Mouse (Mus musculus) intestine, postnatal 0 days (tissue): ENCODE measurements around the gene Isg20l2. TPM values are rescaled to one million over a fixed set of nuclear protein-coding genes. Genes with fewer than 3 reads are reported as not detected.

Experiments used
- ATAC-seq: fragments of 200-750 bp; cut with Nextera tagmentation; 2 replicates; pipeline ENCODE4 v1.8.0; 2017; ENCODE audit warnings: mild to moderate bottlenecking, moderate TSS enrichment, moderate library complexity
- H3K27ac ChIP-seq: fragments of 300-500 bp; sonication (generic); 2 replicates; pipeline ENCODE4 v1.5.1; 2014; ENCODE audit warnings: mild to moderate bottlenecking, low read depth, low read length, moderate library complexity
- H3K27me3 ChIP-seq: fragments of 300-500 bp; sonication (generic); replicated peaks from 2 replicates; pipeline ENCODE4 v1.6.1; 2014; ENCODE audit warnings: low read length, mixed read lengths; ENCODE audit not compliant: control insufficient read depth, insufficient read depth
- H3K36me3 ChIP-seq: fragments of 300-500 bp; sonication (generic); 2 replicates; pipeline ENCODE4 v1.6.1; 2014; ENCODE audit warnings: mild to moderate bottlenecking, moderate library complexity; ENCODE audit not compliant: control insufficient read depth, insufficient read depth
- H3K4me1 ChIP-seq: fragments of 300-500 bp; sonication (generic); replicated peaks from 2 replicates; pipeline ENCODE4 v1.6.1; 2014; ENCODE audit warnings: antibody characterized with exemption, low read length, mixed read lengths; ENCODE audit not compliant: control insufficient read depth, insufficient read depth
- H3K4me2 ChIP-seq: fragments of 300-500 bp; sonication (generic); replicated peaks from 2 replicates; pipeline ENCODE4 v1.6.1; 2014; ENCODE audit warnings: low read depth, mild to moderate bottlenecking, moderate library complexity
- H3K4me3 ChIP-seq: fragments of 300-500 bp; sonication (generic); 2 replicates; pipeline ENCODE4 v1.5.1; 2014; ENCODE audit warnings: low read depth, low read length
- H3K9ac ChIP-seq: fragments of 300-500 bp; sonication (generic); 2 replicates; pipeline ENCODE4 v1.6.1; 2014; ENCODE audit warnings: mild to moderate bottlenecking, low read depth, low read length
- H3K9me3 ChIP-seq: fragments of 300-500 bp; sonication (generic); 2 replicates; pipeline ENCODE4 v1.6.1; 2016; ENCODE audit warnings: mixed run types; ENCODE audit not compliant: control insufficient read depth
- CTCF ChIP-seq: sonication (generic); IDR thresholded peaks from 2 replicates; pipeline ENCODE4 v1.5.1; 2016; ENCODE audit warnings: low read depth, mild to moderate bottlenecking, control low read depth, antibody characterized with exemption, moderate library complexity
- WGBS: fragments of 180-500 bp; shearing (Covaris S2); extraction: QIAGEN DNeasy Blood & Tissue Kit; methylation state at CpG from one replicate; pipeline ENCODE4 v1.1.7; 2014; 5-methylcytosine and 5-hydroxymethylcytosine counted together
- polyA plus RNA-seq: library from polyadenylated mRNA; unstranded; fragments of >200 nt; fragmentation: Nextera tagmentation; extraction: Ambion mirVana; gene quantifications from 2 replicates; pipeline ENCODE4 v1.2.1, GENCODE M21; 2015

Gene Isg20l2
- polyA plus RNA-seq, 1 experiment from 2014 or later = 13.9 TPM

GRCm38 (mm10) chr3:87982836-87983601 lies 52.9 kb downstream of the Isg20l2 start:
- Histone ChIP-seq H3K4me2 (peak overlapping the region; percentile 49), H3K9ac (peak overlapping the region; percentile 24; the same call in 1 of the 2 replicates), H3K9me3 (no peaks in the 10 kb centered on the region), H3K36me3 (peaks cover 3% of the 10 kb centered on the region; the same call in 1 of the 2 replicates), H3K27me3 (peaks cover 4% of the 10 kb centered on the region; the same call in 1 of the 2 replicates), H3K4me3 (no peak overlapping the region), H3K27ac (peak overlapping the region; percentile 95), H3K4me1 (peaks cover 42% of the 10 kb centered on the region)
- ATAC-seq = peak; percentile 81
- WGBS = 6% methylated on average over 13 of the region's 13 CpGs
- TF ChIP-seq CTCF = no peak

GRCm38 (mm10) chr3:87983627-87984026 lies 53.5 kb downstream of the Isg20l2 start:
- Histone ChIP-seq H3K4me3 (no peak overlapping the region), H3K27me3 (peaks cover 8% of the 10 kb centered on the region), H3K9me3 (no peaks in the 10 kb centered on the region), H3K36me3 (peaks cover 3% of the 10 kb centered on the region; the same call in 1 of the 2 replicates), H3K4me2 (peak overlapping the region; percentile 49; the same call in 1 of the 2 replicates), H3K27ac (peak overlapping the region; percentile 95), H3K4me1 (peaks cover 42% of the 10 kb centered on the region), H3K9ac (no peak overlapping the region)
- 61% methylated on average over 6 of the region's 6 CpGs for WGBS
- no peak for TF ChIP-seq CTCF
- ATAC-seq = no peak

- H3K9me3 ChIP-seq = no peaks in the 10 kb centered on the region
- H3K4me3 ChIP-seq = no peak overlapping the region
- peaks cover 3% of the 10 kb centered on the region; the same call in 1 of the 2 replicates for H3K36me3 ChIP-seq
- no peak for TF ChIP-seq CTCF
- 0 out of 2 replicates have a peak overlapping the region, but pooled peaks have one; percentile 49 for H3K4me2 ChIP-seq
- H3K4me1 ChIP-seq = peaks cover 42% of the 10 kb centered on the region
- peaks cover 13% of the 10 kb centered on the region for H3K27me3 ChIP-seq
- H3K27ac ChIP-seq = peak overlapping the region; percentile 95; the same call in 1 of the 2 replicates
- 29% methylated on average over 3 of the region's 3 CpGs for WGBS
- no peak for ATAC-seq
- H3K9ac ChIP-seq = no peak overlapping the region
Observed at GRCm38 (mm10) chr3:87984094-87984493, 54.0 kb downstream of the Isg20l2 start.

GRCm38 (mm10) chr3:87985505-87986320 lies 55.6 kb downstream of the Isg20l2 start:
- ATAC-seq = no peak
- H3K9me3 ChIP-seq = no peaks in the 10 kb centered on the region
- H3K36me3 ChIP-seq = peaks cover 3% of the 10 kb centered on the region; the same call in 1 of the 2 replicates
- no peak overlapping the region for H3K9ac ChIP-seq
- H3K27me3 ChIP-seq = peaks cover 24% of the 10 kb centered on the region
- H3K4me3 ChIP-seq = no peak overlapping the region
- H3K27ac ChIP-seq = no peak overlapping the region
- peaks cover 42% of the 10 kb centered on the region for H3K4me1 ChIP-seq
- WGBS = 46% methylated on average over 12 of the region's 12 CpGs
- H3K4me2 ChIP-seq = no peak overlapping the region
- TF ChIP-seq CTCF = no peak

- H3K4me3 ChIP-seq = peak overlapping the region; percentile 26
- peak; percentile 52 for ATAC-seq
- no peak overlapping the region for H3K9ac ChIP-seq
Observed at GRCm38 (mm10) chr3:87986868-87987267, 56.8 kb downstream of the Isg20l2 start.

GRCm38 (mm10) chr3:87987633-87988032 lies 57.5 kb downstream of the Isg20l2 start:
- no peak for ATAC-seq
- peak; percentile 16; the same call in 1 of the 2 replicates for TF ChIP-seq CTCF
- Histone ChIP-seq H3K27ac (no peak overlapping the region), H3K9ac (0 out of 2 replicates have a peak overlapping the region, but pooled peaks have one; percentile 7), H3K9me3 (no peaks in the 10 kb centered on the region), H3K27me3 (peaks cover 25% of the 10 kb centered on the region), H3K4me3 (peak overlapping the region; percentile 26), H3K36me3 (no peaks in the 10 kb centered on the region), H3K4me1 (peaks cover 29% of the 10 kb centered on the region), H3K4me2 (peak overlapping the region; percentile 70)
- 1% methylated on average over 15 of the region's 15 CpGs for WGBS

More at GRCm38 (mm10) chr3:87986868-87987267, 56.8 kb downstream of the Isg20l2 start:
- H3K4me2 ChIP-seq = peak overlapping the region; percentile 70
- no peak overlapping the region; the same call in 1 of the 2 replicates for H3K27ac ChIP-seq
- peaks cover 24% of the 10 kb centered on the region for H3K27me3 ChIP-seq
- peak; percentile 100 for TF ChIP-seq CTCF
- WGBS = 0% methylated on average over 17 of the region's 17 CpGs
- H3K9me3 ChIP-seq = no peaks in the 10 kb centered on the region
- H3K4me1 ChIP-seq = peaks cover 37% of the 10 kb centered on the region
- no peaks in the 10 kb centered on the region for H3K36me3 ChIP-seq
